ENCODE assay signal across 8 mouse cellular contexts in the genomic region with DNA sequence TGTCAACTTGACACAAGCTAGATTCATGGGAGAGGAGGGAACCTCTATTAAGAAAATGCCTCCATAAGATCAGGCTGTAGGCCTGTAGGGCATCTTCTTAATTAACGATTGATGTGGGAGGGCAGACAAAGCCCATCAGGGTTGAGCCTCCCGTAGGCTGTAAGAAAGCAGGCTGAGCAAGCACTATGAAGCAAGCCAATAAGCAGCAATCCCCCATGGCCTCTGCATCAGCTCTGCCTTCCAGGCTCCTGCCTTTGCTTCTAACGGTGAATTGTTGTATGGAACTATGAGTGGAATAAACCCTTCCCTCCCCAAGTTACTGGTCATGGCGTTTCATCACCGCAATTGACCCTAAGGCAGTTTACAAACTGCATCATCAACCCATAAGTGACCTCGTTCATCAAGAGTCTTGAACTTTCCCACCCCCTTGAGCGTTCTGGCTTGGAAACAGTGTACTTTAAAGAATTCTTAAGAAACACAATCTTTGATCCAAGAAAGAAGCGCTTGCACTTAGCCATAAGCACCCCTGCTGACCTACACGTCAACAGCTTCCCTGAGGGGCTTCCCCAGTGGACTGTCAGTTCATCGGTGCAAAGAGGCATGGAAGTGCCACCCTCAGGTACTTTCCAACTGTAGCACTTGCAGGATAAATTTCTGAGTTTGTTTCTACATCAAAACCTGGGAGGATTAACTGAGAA. TPM values are rescaled to one million over a fixed set of nuclear protein-coding genes. Genes with fewer than 3 reads are reported as not detected.
DNase-seq lines count a peak whose midpoint lies in the region; ATAC-seq and TF ChIP-seq lines count a peak whose summit lies in the region.

No protein-coding gene starts in this region.

- TF ChIP-seq EP300 in liver, embryonic 14.5 days (IDR thresholded peaks at IDR 0.05; ENCODE audit: low read depth) = no peak

- TF ChIP-seq CTCF in liver, embryonic 14.5 days (IDR thresholded peaks at IDR 0.05; ENCODE audit: low read depth) = no peak
- TF ChIP-seq CTCF in olfactory bulb, adult 2 months (IDR thresholded peaks at IDR 0.05; ENCODE audit: insufficient read depth, low read depth, low read length) = no peak

- H3K27me3 ChIP-seq in forebrain, embryonic 16.5 days (replicated peaks; ENCODE audit: control insufficient read depth, insufficient read depth, low read length) = no peaks in the 10 kb centered on the region
- H3K27me3 ChIP-seq in liver, embryonic 14.5 days (ENCODE audit: control insufficient read depth, insufficient read depth, low read length) = no peaks in the 10 kb centered on the region

- H3K9me3 ChIP-seq in forebrain, embryonic 16.5 days (ENCODE audit: control insufficient read depth, low read length) = no peaks in the 10 kb centered on the region
- H3K9me3 ChIP-seq in liver, embryonic 14.5 days (ENCODE audit: control insufficient read depth, low read length) = no peaks in the 10 kb centered on the region

- peak; percentile 31 for DNase-seq in embryo, embryonic 10.5 days (ENCODE audit: low spot score)
- no peak for DNase-seq in embryo, embryonic 10 days (ENCODE audit: low spot score)
- DNase-seq in liver, embryonic 14.5 days (ENCODE audit: low read depth in 3 of 3, low spot score in 3 of 3) = no peak
- DNase-seq in cerebellum, postnatal 4 days (ENCODE audit: low spot score in 2 of 2) = no peak
- DNase-seq in adrenal gland, postnatal 36 days = no peak

- 17% methylated on average over 10 of the region's 10 CpGs for WGBS in forebrain, embryonic 16.5 days
- 38% methylated on average over 10 of the region's 10 CpGs for WGBS in liver, embryonic 14.5 days (ENCODE audit: insufficient replicate concordance)
- 27% methylated on average over 10 of the region's 10 CpGs for WGBS in olfactory bulb, adult 2 months

- H3K4me3 ChIP-seq in forebrain, embryonic 16.5 days (replicated peaks; ENCODE audit: low read length) = peak overlapping the region; percentile 60
- peak overlapping the region; percentile 58 to 68 for H3K4me3 ChIP-seq in liver, embryonic 14.5 days (ENCODE audit: insufficient read depth in 1 of 2, low read depth in 2 of 2, low read length in 2 of 2)
- H3K4me3 ChIP-seq in olfactory bulb, adult 2 months (ENCODE audit: insufficient read depth, low read depth, low read length) = peak overlapping the region; percentile 79

- H3K36me3 ChIP-seq in forebrain, embryonic 16.5 days (ENCODE audit: control insufficient read depth, insufficient read depth) = no peaks in the 10 kb centered on the region
- H3K36me3 ChIP-seq in liver, embryonic 14.5 days (replicated peaks; ENCODE audit: control insufficient read depth, insufficient read depth, low read depth) = no peaks in the 10 kb centered on the region

- TF ChIP-seq POLR2A in olfactory bulb, adult 2 months (IDR thresholded peaks at IDR 0.05; ENCODE audit: insufficient read depth, low read depth, low read length) = no peak

- peaks cover 5% of the 10 kb centered on the region for H3K4me1 ChIP-seq in forebrain, embryonic 16.5 days (replicated peaks; ENCODE audit: control insufficient read depth, insufficient read depth, low read length)
- H3K4me1 ChIP-seq in liver, embryonic 14.5 days (replicated peaks; ENCODE audit: control insufficient read depth in 2 of 2, insufficient read depth in 2 of 2, low read length in 1 of 2) = peaks cover 7 to 17% of the 10 kb centered on the region in 2 experiments
- peaks cover 4% of the 10 kb centered on the region; the same call in 1 of the 2 replicates for H3K4me1 ChIP-seq in olfactory bulb, adult 2 months (ENCODE audit: control insufficient read depth, insufficient read depth, low read length)

- peak; percentile 15 for ATAC-seq in CD4-positive, CD25-positive, alpha-beta regulatory T cell, adult 4 months
- no peak for ATAC-seq in forebrain, embryonic 16.5 days
- ATAC-seq in liver, embryonic 14.5 days (ENCODE audit: insufficient read depth) = no peak

- peak overlapping the region; percentile 78 for H3K27ac ChIP-seq in forebrain, embryonic 16.5 days (ENCODE audit: low read length)
- H3K27ac ChIP-seq in liver, embryonic 14.5 days = no peak overlapping the region
- H3K27ac ChIP-seq in olfactory bulb, adult 2 months (ENCODE audit: insufficient read depth, low read depth, low read length) = peak overlapping the region; percentile 89

- H3K9ac ChIP-seq in forebrain, embryonic 16.5 days (replicated peaks; ENCODE audit: low read depth, low read length) = peak overlapping the region; percentile 77
- H3K9ac ChIP-seq in liver, embryonic 14.5 days (replicated peaks) = peak overlapping the region; percentile 52

- peak overlapping the region; percentile 54 for H3K4me2 ChIP-seq in forebrain, embryonic 16.5 days (ENCODE audit: low read length)
- H3K4me2 ChIP-seq in liver, embryonic 14.5 days (ENCODE audit: low read depth) = peak overlapping the region; percentile 75

RNA-seq across cellular contexts. Expression of a gene that starts 7.4 kb away (rescaled TPM):
- 100 to 1,000 TPM; 173 to 183 TPM for polyA plus RNA-seq in CD4-positive, CD25-positive, alpha-beta regulatory T cell, adult 4 months (2017; shearing (Covaris generic))
- polyA plus RNA-seq in forebrain, embryonic 16.5 days (2015; fragmentation: Nextera tagmentation; extraction: Ambion mirVana) = 70.7 and 78.9 TPM in 2 replicates
- polyA plus RNA-seq in liver, embryonic 14.5 days (2012; rRNA removed) = 9.7 and 10.5 TPM in 2 replicates
- 15.7 and 19.3 TPM in 2 replicates for polyA plus RNA-seq in liver, embryonic 14.5 days (2014; fragmentation: Nextera tagmentation; extraction: Ambion mirVana)
- polyA plus RNA-seq in olfactory bulb, adult 2 months (2012; ENCODE audit: insufficient read depth, insufficient read length, low replicate concordance, missing spikeins) = 644 TPM in 1 of 2 replicates, not detected in the other
- total RNA-seq in adrenal gland, postnatal 36 days (2021) = 100 to 1,000 TPM; 613 to 759 TPM
